Mouse (Mus musculus): ENCODE measurements around the gene Vmn1r188. TPM values are rescaled to one million over a fixed set of nuclear protein-coding genes. Genes with fewer than 3 reads are reported as not detected.
"Not testable (repeated sequence)": the region's sequence is repeated elsewhere in the genome, so short reads cannot be mapped to it uniquely, and the experiment has no call there.

Gene Vmn1r188
- polyA plus RNA-seq, 1 experiment: not detected

DNA sequence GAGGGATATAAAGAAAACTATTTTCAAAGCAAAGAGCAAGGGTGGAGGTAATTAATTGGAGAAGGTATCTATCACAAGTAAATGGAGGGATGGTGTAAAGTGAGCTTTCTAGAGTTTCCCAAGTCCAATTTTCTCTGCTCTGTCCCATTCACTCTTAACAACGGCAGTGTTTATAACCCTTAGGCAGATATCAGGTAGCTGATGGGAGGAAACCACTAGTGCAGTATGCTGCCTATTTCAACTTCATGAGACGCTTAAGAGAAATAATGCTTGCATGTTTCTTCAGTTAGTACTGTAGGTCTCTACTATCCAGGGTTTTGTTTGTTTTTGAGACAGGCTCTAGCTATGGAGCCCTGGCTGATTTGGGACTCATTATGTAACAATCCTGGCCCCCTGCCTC lies 46.8 kb upstream of the Vmn1r188 start:
- no peak for TF ChIP-seq USF1 (IDR thresholded peaks at IDR 0.05; ENCODE audit: low read depth)
- TF ChIP-seq CTCF (IDR thresholded peaks at IDR 0.05; ENCODE audit: control insufficient read depth, insufficient read depth, insufficient read length): no peak
- TF ChIP-seq CEBPB (IDR thresholded peaks at IDR 0.05; ENCODE audit: low read depth): no peak
- TF ChIP-seq FOSL1 (IDR thresholded peaks at IDR 0.05; ENCODE audit: insufficient read depth, low read length, poor library complexity, severe bottlenecking): no peak
- TF ChIP-seq MAX (IDR thresholded peaks at IDR 0.05): no peak
- TF ChIP-seq MYOG (IDR thresholded peaks at IDR 0.05; ENCODE audit: control insufficient read depth, extremely low read depth, insufficient read length): no peak
- TF ChIP-seq MYOD1 (IDR thresholded peaks at IDR 0.05; ENCODE audit: control insufficient read depth, insufficient read length, low read depth): no peak
- Histone ChIP-seq H3ac (ENCODE audit: control insufficient read depth, insufficient read length, low read depth) (no peak overlapping the region), H3K79me2 (ENCODE audit: control insufficient read depth, insufficient read depth) (no peaks in the 10 kb centered on the region), H3K4me3 (ENCODE audit: insufficient read depth, poor library complexity, severe bottlenecking) (no peak overlapping the region), H3K36me3 (ENCODE audit: control insufficient read depth, insufficient read depth) (no peaks in the 10 kb centered on the region), H3K27me3 (ENCODE audit: control insufficient read depth, insufficient read depth, insufficient read length) (no peaks in the 10 kb centered on the region), H3K79me3 (ENCODE audit: low read depth) (no peaks in the 10 kb centered on the region)

- Histone ChIP-seq H3K79me2 (ENCODE audit: control insufficient read depth, insufficient read depth) (no peaks in the 10 kb centered on the region), H3K36me3 (ENCODE audit: control insufficient read depth, insufficient read depth) (no peaks in the 10 kb centered on the region), H3K79me3 (ENCODE audit: low read depth) (no peaks in the 10 kb centered on the region), H3K27me3 (ENCODE audit: control insufficient read depth, insufficient read depth, insufficient read length) (no peaks in the 10 kb centered on the region), H3ac (ENCODE audit: control insufficient read depth, insufficient read length, low read depth) (no peak overlapping the region), H3K4me3 (ENCODE audit: insufficient read depth, poor library complexity, severe bottlenecking) (no peak overlapping the region)
- TF ChIP-seq USF1 (IDR thresholded peaks at IDR 0.05; ENCODE audit: low read depth): no peak
- TF ChIP-seq MYOG (IDR thresholded peaks at IDR 0.05; ENCODE audit: control insufficient read depth, extremely low read depth, insufficient read length): no peak
- no peak for TF ChIP-seq CTCF (IDR thresholded peaks at IDR 0.05; ENCODE audit: control insufficient read depth, insufficient read depth, insufficient read length)
- no peak for TF ChIP-seq MAX (IDR thresholded peaks at IDR 0.05)
- no peak for TF ChIP-seq MYOD1 (IDR thresholded peaks at IDR 0.05; ENCODE audit: control insufficient read depth, insufficient read length, low read depth)
- TF ChIP-seq FOSL1 (IDR thresholded peaks at IDR 0.05; ENCODE audit: insufficient read depth, low read length, poor library complexity, severe bottlenecking): no peak
- no peak for TF ChIP-seq CEBPB (IDR thresholded peaks at IDR 0.05; ENCODE audit: low read depth)
Measured at GRCm38 (mm10) chr13:22039364-22039763, 44.9 kb upstream of the Vmn1r188 start.

DNA sequence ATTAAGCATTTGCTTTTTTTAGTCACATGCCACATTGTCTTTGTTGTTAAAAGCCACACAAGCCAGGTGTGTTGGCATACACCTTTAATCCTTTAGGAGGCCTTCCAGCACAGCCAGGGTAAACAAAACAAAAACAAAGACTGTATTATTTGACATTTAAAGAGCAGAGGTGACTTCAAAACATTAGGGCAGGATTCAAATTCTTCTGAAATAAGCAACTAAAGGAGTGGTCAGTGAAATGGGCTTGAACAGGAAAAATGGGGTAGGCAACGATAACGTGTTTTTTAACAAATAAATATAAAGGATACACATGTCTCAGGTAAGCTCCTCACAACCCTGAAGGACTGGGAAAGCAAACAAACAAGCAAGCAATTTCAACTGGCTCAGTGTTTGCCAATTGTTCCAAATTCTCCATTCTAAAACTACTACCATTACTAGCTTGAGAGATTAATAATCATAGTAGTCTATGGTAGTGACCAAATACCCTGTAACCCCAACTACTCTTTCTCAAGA lies 44.2 kb upstream of the Vmn1r188 start:
- Histone ChIP-seq H3K79me2 (ENCODE audit: control insufficient read depth, insufficient read depth) (no peaks in the 10 kb centered on the region), H3K4me3 (ENCODE audit: insufficient read depth, poor library complexity, severe bottlenecking) (peak overlapping the region; percentile 15), H3K27me3 (ENCODE audit: control insufficient read depth, insufficient read depth, insufficient read length) (no peaks in the 10 kb centered on the region), H3K79me3 (ENCODE audit: low read depth) (no peaks in the 10 kb centered on the region), H3K36me3 (ENCODE audit: control insufficient read depth, insufficient read depth) (no peaks in the 10 kb centered on the region), H3ac (ENCODE audit: control insufficient read depth, insufficient read length, low read depth) (peak overlapping the region; percentile 27)
- TF ChIP-seq FOSL1 (IDR thresholded peaks at IDR 0.05; ENCODE audit: insufficient read depth, low read length, poor library complexity, severe bottlenecking) (no peak), MYOG (IDR thresholded peaks at IDR 0.05; ENCODE audit: control insufficient read depth, extremely low read depth, insufficient read length) (no peak), MYOD1 (IDR thresholded peaks at IDR 0.05; ENCODE audit: control insufficient read depth, insufficient read length, low read depth) (no peak), USF1 (IDR thresholded peaks at IDR 0.05; ENCODE audit: low read depth) (no peak), CTCF (IDR thresholded peaks at IDR 0.05; ENCODE audit: control insufficient read depth, insufficient read depth, insufficient read length) (no peak), MAX (IDR thresholded peaks at IDR 0.05) (no peak), CEBPB (IDR thresholded peaks at IDR 0.05; ENCODE audit: low read depth) (no peak)

DNA sequence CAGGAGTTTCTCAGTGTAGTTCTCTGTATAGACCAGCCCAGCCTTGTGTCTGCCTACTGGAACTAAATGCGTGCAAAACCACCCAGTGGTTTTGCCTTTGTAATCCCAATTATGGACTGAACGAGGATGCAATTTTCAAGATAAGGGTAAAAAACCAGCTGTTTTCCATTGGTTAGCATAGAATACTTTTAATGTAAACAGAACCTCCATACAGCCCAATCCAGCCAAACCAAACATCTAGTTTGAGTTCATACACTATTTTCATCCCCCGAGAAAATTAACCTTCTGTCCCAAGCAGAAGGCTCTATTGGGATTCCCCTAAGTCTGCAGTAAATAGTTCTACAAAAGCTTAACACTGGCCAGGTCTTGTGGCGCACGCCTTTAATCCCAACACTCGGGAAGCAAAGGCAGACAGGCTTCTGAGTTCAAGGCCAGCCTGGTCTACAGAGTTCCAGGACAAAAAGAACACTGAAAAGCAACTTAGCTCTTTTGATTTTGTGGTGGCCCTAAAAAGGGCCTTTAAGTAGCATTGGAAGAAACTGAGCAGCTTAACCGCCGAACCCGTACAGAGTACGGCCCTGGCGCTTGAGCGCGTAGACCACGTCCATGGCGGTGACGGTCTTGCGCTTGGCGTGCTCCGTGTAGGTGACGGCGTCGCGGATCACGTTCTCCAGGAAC lies 43.6 kb upstream of the Vmn1r188 start:
- H3K36me3 ChIP-seq (ENCODE audit: control insufficient read depth, insufficient read depth): no peaks in the 10 kb centered on the region
- TF ChIP-seq CTCF (IDR thresholded peaks at IDR 0.05; ENCODE audit: control insufficient read depth, insufficient read depth, insufficient read length) (no peak), FOSL1 (IDR thresholded peaks at IDR 0.05; ENCODE audit: insufficient read depth, low read length, poor library complexity, severe bottlenecking) (no peak), USF1 (IDR thresholded peaks at IDR 0.05; ENCODE audit: low read depth) (no peak), MYOD1 (IDR thresholded peaks at IDR 0.05; ENCODE audit: control insufficient read depth, insufficient read length, low read depth) (no peak), MYOG (IDR thresholded peaks at IDR 0.05; ENCODE audit: control insufficient read depth, extremely low read depth, insufficient read length) (no peak), CEBPB (IDR thresholded peaks at IDR 0.05; ENCODE audit: low read depth) (no peak)

DNA sequence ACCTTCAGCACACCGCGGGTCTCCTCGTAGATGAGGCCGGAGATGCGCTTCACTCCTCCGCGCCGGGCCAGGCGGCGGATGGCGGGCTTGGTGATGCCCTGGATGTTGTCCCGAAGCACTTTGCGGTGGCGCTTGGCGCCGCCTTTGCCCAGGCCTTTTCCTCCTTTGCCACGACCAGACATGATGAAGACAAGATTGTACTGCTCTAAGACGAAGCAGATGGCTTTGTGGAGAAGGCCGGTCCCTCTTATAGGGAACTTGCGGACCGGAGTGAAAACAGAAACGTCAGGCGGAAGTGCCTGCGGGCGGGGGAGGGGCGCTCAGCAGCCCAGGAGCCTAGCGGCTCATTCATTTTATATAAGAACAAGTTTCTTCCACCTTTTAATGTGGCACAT lies 43.1 kb upstream of the Vmn1r188 start, which contains the start of gene Hist1h4i:
Gene Hist1h4i, minus strand, starts transcription at position 221 of the 395 bp plus-strand sequence.
- H3K79me3 ChIP-seq (ENCODE audit: low read depth); H3K79me2 ChIP-seq (ENCODE audit: control insufficient read depth, insufficient read depth); H3K27me3 ChIP-seq (ENCODE audit: control insufficient read depth, insufficient read depth, insufficient read length); H3K36me3 ChIP-seq (ENCODE audit: control insufficient read depth, insufficient read depth): not testable (repeated sequence)
- peak within 1 kb of the TSS; percentile 16 for H3K4me3 ChIP-seq (ENCODE audit: insufficient read depth, poor library complexity, severe bottlenecking)
- H3ac ChIP-seq (ENCODE audit: control insufficient read depth, insufficient read length, low read depth): peak within 1 kb of the TSS; percentile 87

More for the DNA sequence above, 43.6 kb upstream of the Vmn1r188 start:
- Histone ChIP-seq H3K79me2 (ENCODE audit: control insufficient read depth, insufficient read depth) (no peaks in the 10 kb centered on the region), H3K79me3 (ENCODE audit: low read depth) (no peaks in the 10 kb centered on the region), H3K27me3 (ENCODE audit: control insufficient read depth, insufficient read depth, insufficient read length) (no peaks in the 10 kb centered on the region), H3ac (ENCODE audit: control insufficient read depth, insufficient read length, low read depth) (peak overlapping the region; percentile 64), H3K4me3 (ENCODE audit: insufficient read depth, poor library complexity, severe bottlenecking) (peak overlapping the region; percentile 16)

Measured in C2C12 (cell line).